ENCODE assay signal across 23 mouse cellular contexts in genomic region chr10:37206986-37207385, GRCm38 (mm10).
DNase-seq lines count a peak whose midpoint lies in the region; ATAC-seq lines count a peak whose summit lies in the region.
"Had no signal": no experiment of that assay in that cellular context is flagged by ENCODE, and none has a peak within 500 bp of the region (broad histone marks: within the 10 kb centered on the region; RNA-seq: fewer than 3 reads in every experiment).

No protein-coding gene starts in this region.

- no peak overlapping the region for H3K9ac ChIP-seq in forebrain, embryonic 15.5 days (replicated peaks)
- H3K9ac ChIP-seq in forebrain, embryonic 12.5 days, result no peak overlapping the region
- H3K9ac ChIP-seq in midbrain, embryonic 11.5 days (ENCODE audit: low read length), result no peak overlapping the region
- H3K9ac ChIP-seq in midbrain, embryonic 16.5 days (ENCODE audit: low read depth, low read length), result no peak overlapping the region
- H3K9ac ChIP-seq: embryonic facial prominence, embryonic 13.5 days; embryonic facial prominence, embryonic 15.5 days; forebrain, embryonic 13.5 days had no signal

- H3K4me1 ChIP-seq in forebrain, embryonic 15.5 days, result no peaks in the 10 kb centered on the region
- 0 out of 2 replicates have a peak, but pooled peaks cover 2% of the 10 kb centered on the region for H3K4me1 ChIP-seq in forebrain, embryonic 12.5 days
- H3K4me1 ChIP-seq in midbrain, embryonic 11.5 days (ENCODE audit: control insufficient read depth, insufficient read depth, low read length), result no peaks in the 10 kb centered on the region
- no peaks in the 10 kb centered on the region for H3K4me1 ChIP-seq in midbrain, embryonic 16.5 days (ENCODE audit: control insufficient read depth, insufficient read depth, low read length)
- H3K4me1 ChIP-seq in brown adipose tissue, adult 24 weeks (ENCODE audit: control insufficient read depth, insufficient read depth, insufficient read length, low read length), result no peaks in the 10 kb centered on the region
- H3K4me1 ChIP-seq: embryonic facial prominence, embryonic 13.5 days; embryonic facial prominence, embryonic 15.5 days; forebrain, embryonic 10.5 days; forebrain, embryonic 13.5 days had no signal

- WGBS in forebrain, embryonic 15.5 days, result 86% methylated on average over 1 of the region's 1 CpGs
- 79% methylated on average over 1 of the region's 1 CpGs for WGBS in forebrain, embryonic 12.5 days
- 91% methylated on average over 1 of the region's 1 CpGs for WGBS in midbrain, embryonic 11.5 days
- WGBS in midbrain, embryonic 16.5 days, result 89% methylated on average over 1 of the region's 1 CpGs

- H3K27ac ChIP-seq in forebrain, embryonic 15.5 days (replicated peaks), result no peak overlapping the region
- H3K27ac ChIP-seq in forebrain, embryonic 12.5 days, result no peak overlapping the region
- no peak overlapping the region for H3K27ac ChIP-seq in midbrain, embryonic 11.5 days (ENCODE audit: low read depth, low read length)
- no peak overlapping the region for H3K27ac ChIP-seq in midbrain, embryonic 16.5 days (ENCODE audit: low read length)
- 0 out of 2 replicates have a peak overlapping the region, but pooled peaks have one; percentile 3 for H3K27ac ChIP-seq in brown adipose tissue, adult 24 weeks (replicated peaks; ENCODE audit: low read depth, low read length)
- H3K27ac ChIP-seq: embryonic facial prominence, embryonic 13.5 days; embryonic facial prominence, embryonic 15.5 days; forebrain, embryonic 10.5 days; forebrain, embryonic 13.5 days had no signal

- no peaks in the 10 kb centered on the region for H3K27me3 ChIP-seq in forebrain, embryonic 15.5 days
- H3K27me3 ChIP-seq in forebrain, embryonic 12.5 days, result no peaks in the 10 kb centered on the region
- H3K27me3 ChIP-seq in midbrain, embryonic 11.5 days (ENCODE audit: control insufficient read depth, insufficient read depth, low read length), result no peaks in the 10 kb centered on the region
- no peaks in the 10 kb centered on the region for H3K27me3 ChIP-seq in midbrain, embryonic 16.5 days (ENCODE audit: control insufficient read depth, insufficient read depth, low read depth, low read length)
- H3K27me3 ChIP-seq: embryonic facial prominence, embryonic 13.5 days; embryonic facial prominence, embryonic 15.5 days; forebrain, embryonic 13.5 days had no signal

- no peak overlapping the region for H3K4me3 ChIP-seq in forebrain, embryonic 15.5 days
- no peak overlapping the region for H3K4me3 ChIP-seq in forebrain, embryonic 12.5 days (replicated peaks)
- H3K4me3 ChIP-seq in midbrain, embryonic 11.5 days (ENCODE audit: low read depth, low read length), result no peak overlapping the region
- H3K4me3 ChIP-seq in midbrain, embryonic 16.5 days (ENCODE audit: low read depth, low read length), result no peak overlapping the region
- no peak overlapping the region for H3K4me3 ChIP-seq in brown adipose tissue, adult 24 weeks (ENCODE audit: insufficient read depth, low read depth, low read length)
- H3K4me3 ChIP-seq: embryonic facial prominence, embryonic 13.5 days; embryonic facial prominence, embryonic 15.5 days; erythroblast, embryonic 14.5 days; forebrain, embryonic 10.5 days; forebrain, embryonic 13.5 days had no signal

- no peaks in the 10 kb centered on the region for H3K9me3 ChIP-seq in forebrain, embryonic 15.5 days
- no peaks in the 10 kb centered on the region for H3K9me3 ChIP-seq in forebrain, embryonic 12.5 days
- no peaks in the 10 kb centered on the region for H3K9me3 ChIP-seq in midbrain, embryonic 11.5 days (ENCODE audit: control insufficient read depth, low read length)
- no peaks in the 10 kb centered on the region for H3K9me3 ChIP-seq in midbrain, embryonic 16.5 days (replicated peaks; ENCODE audit: control insufficient read depth, low read length, poor library complexity, severe bottlenecking)
- H3K9me3 ChIP-seq: embryonic facial prominence, embryonic 13.5 days; embryonic facial prominence, embryonic 15.5 days; forebrain, embryonic 10.5 days; forebrain, embryonic 13.5 days had no signal

- DNase-seq in midbrain, embryonic 11.5 days (ENCODE audit: low spot score, missing footprints), result peak; percentile 66
- no peak for DNase-seq in retina, embryonic 14.5 days (ENCODE audit: low spot score)
- DNase-seq: adrenal gland, adult 8-10 months; adrenal gland, postnatal 14 days; adrenal gland, postnatal 36 days; B cell, adult 2 months; cerebellum, adult 11 months; cerebellum, adult 18-20 months; cerebellum, adult 8-10 months; cerebellum, adult 9-11 months; cerebellum, postnatal 14 days; cerebellum, postnatal 36 days; embryo, embryonic 11 days had no signal

- no peaks in the 10 kb centered on the region for H3K36me3 ChIP-seq in forebrain, embryonic 15.5 days
- H3K36me3 ChIP-seq in forebrain, embryonic 12.5 days (replicated peaks), result no peaks in the 10 kb centered on the region
- no peaks in the 10 kb centered on the region for H3K36me3 ChIP-seq in midbrain, embryonic 11.5 days (ENCODE audit: control insufficient read depth, insufficient read depth, low read length)
- H3K36me3 ChIP-seq in midbrain, embryonic 16.5 days (ENCODE audit: control insufficient read depth, insufficient read depth, low read length), result no peaks in the 10 kb centered on the region
- H3K36me3 ChIP-seq: embryonic facial prominence, embryonic 13.5 days; embryonic facial prominence, embryonic 15.5 days; forebrain, embryonic 10.5 days had no signal

- ATAC-seq in forebrain, embryonic 15.5 days (replicated peaks), result 0 out of 2 replicates have a peak, but pooled peaks have one; percentile 23
- no peak for ATAC-seq in forebrain, embryonic 12.5 days (ENCODE audit: low FRiP score)
- no peak for ATAC-seq in midbrain, embryonic 11.5 days (ENCODE audit: low FRiP score)
- ATAC-seq in midbrain, embryonic 16.5 days, result no peak
- ATAC-seq: forebrain, embryonic 13.5 days; forebrain, embryonic 16.5 days had no signal

- no peak overlapping the region for H3K4me2 ChIP-seq in forebrain, embryonic 15.5 days (replicated peaks)
- no peak overlapping the region for H3K4me2 ChIP-seq in forebrain, embryonic 12.5 days
- no peak overlapping the region for H3K4me2 ChIP-seq in midbrain, embryonic 11.5 days
- H3K4me2 ChIP-seq in midbrain, embryonic 16.5 days (ENCODE audit: low read length), result no peak overlapping the region
- H3K4me2 ChIP-seq: embryonic facial prominence, embryonic 13.5 days; embryonic facial prominence, embryonic 15.5 days; forebrain, embryonic 13.5 days had no signal
